Mouse (Mus musculus): ENCODE measurements at regions not wholly inside any gene's neighbourhood (a gene's known extent, or its start where the extent isn't known, plus 50 kb on each side); places are given as distances from the start of the nearest gene placed in this dataset.

DNA sequence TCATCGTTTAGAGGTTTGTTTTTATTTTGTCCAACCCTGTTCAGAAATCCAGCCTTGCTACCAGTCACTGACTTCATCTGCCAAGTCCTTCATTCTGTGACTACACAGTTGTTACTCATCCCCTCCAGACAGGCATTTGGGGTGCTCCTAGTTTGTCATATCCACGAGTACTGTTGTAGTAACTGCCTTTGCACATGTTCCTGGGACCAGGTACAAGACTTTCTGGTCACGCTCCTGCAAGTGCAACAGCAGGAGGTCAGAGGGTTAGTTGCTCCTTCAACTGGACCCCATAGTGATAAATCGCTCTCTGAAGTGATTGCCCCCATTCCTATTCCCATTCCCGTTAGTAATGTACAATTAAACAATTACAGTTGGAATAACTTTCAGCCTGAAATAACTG is 269.9 kb downstream of the Rps15a start:
- TF ChIP-seq NRF1 (IDR thresholded peaks at IDR 0.05; ENCODE audit: low read depth, low read length) (no peak), CTCF (conservative IDR thresholded peaks at IDR 0.05 in 1 of 2, IDR thresholded peaks at IDR 0.05 in 1 of 2; ENCODE audit: low read depth in 2 of 2, low read length in 2 of 2) (no peak), POLR2A (IDR thresholded peaks at IDR 0.05; ENCODE audit: low read depth, low read length) (no peak), HCFC1 (IDR thresholded peaks at IDR 0.05; ENCODE audit: low read depth, low read length) (no peak), MEF2A (IDR thresholded peaks at IDR 0.05; ENCODE audit: borderline replicate concordance, low read depth, low read length) (no peak), ZNF384 (IDR thresholded peaks at IDR 0.05; ENCODE audit: low read depth, low read length) (no peak), TCF12 (IDR thresholded peaks at IDR 0.05; ENCODE audit: low read depth, low read length) (no peak), E2F4 (IDR thresholded peaks at IDR 0.05; ENCODE audit: insufficient replicate concordance, low read depth, low read length) (no peak), ZC3H11A (IDR thresholded peaks at IDR 0.05; ENCODE audit: low read depth, low read length) (no peak), USF2 (conservative IDR thresholded peaks at IDR 0.05; ENCODE audit: low read depth, low read length) (no peak), TBP (conservative IDR thresholded peaks at IDR 0.05; ENCODE audit: low read depth, low read length) (no peak)

Data from CH12.LX (cell line).